Mouse (Mus musculus): Measurements from ENCODE around the gene Pnliprp2.

Gene Pnliprp2

GRCm38 (mm10) chr19:58795114-58795669, 35.7 kb downstream of the Pnliprp2 start:
- DNase-seq (ENCODE audit: low spot score in 2 of 2): no peak

- no peak for DNase-seq (ENCODE audit: low spot score in 2 of 2)
These were observed 45.8 kb downstream of the Pnliprp2 start for GRCm38 (mm10) chr19:58805191-58805779.

- peak; percentile 41 to 66 for DNase-seq (ENCODE audit: low spot score in 2 of 2)
These were observed 46.8 kb downstream of the Pnliprp2 start for GRCm38 (mm10) chr19:58806364-58806763.

GRCm38 (mm10) chr19:58808864-58809263, 49.3 kb downstream of the Pnliprp2 start:
- no peak for DNase-seq (ENCODE audit: low spot score in 2 of 2)

- no peak for DNase-seq (ENCODE audit: low spot score in 2 of 2)
These were observed 51.0 kb downstream of the Pnliprp2 start for GRCm38 (mm10) chr19:58810536-58810935.

- no peak for DNase-seq (ENCODE audit: low spot score in 2 of 2)
These were observed 55.8 kb downstream of the Pnliprp2 start for GRCm38 (mm10) chr19:58815179-58815922.

GRCm38 (mm10) chr19:58816453-58817041, 57.0 kb downstream of the Pnliprp2 start:
- peak in 1 of 2 experiments; percentile 33 for DNase-seq (ENCODE audit: low spot score in 2 of 2)

GRCm38 (mm10) chr19:58817398-58817797, 57.9 kb downstream of the Pnliprp2 start:
- DNase-seq (ENCODE audit: low spot score in 2 of 2): no peak

GRCm38 (mm10) chr19:58818571-58819415, 59.3 kb downstream of the Pnliprp2 start:
- no peak for DNase-seq (ENCODE audit: low spot score in 2 of 2)

GRCm38 (mm10) chr19:58822454-58823200, 63.1 kb downstream of the Pnliprp2 start:
- peak in 1 of 2 experiments; percentile 72 for DNase-seq (ENCODE audit: low spot score in 2 of 2)

- DNase-seq (ENCODE audit: low spot score in 2 of 2): no peak
These were observed 63.8 kb downstream of the Pnliprp2 start for GRCm38 (mm10) chr19:58823301-58823700.

GRCm38 (mm10) chr19:58824316-58824715, 64.8 kb downstream of the Pnliprp2 start:
- no peak for DNase-seq (ENCODE audit: low spot score in 2 of 2)
